Mouse (Mus musculus): ENCODE measurements around the gene Tmem170b. TPM values are rescaled to one million over a fixed set of nuclear protein-coding genes. Genes with fewer than 3 reads are reported as not detected.

Tmem170b gene
- polyA plus RNA-seq, 1 experiment: 1.1 TPM

GRCm38 (mm10) chr13:41581058-41581457 lies 24.6 kb upstream of the Tmem170b start:
- H3K4me2 ChIP-seq (ENCODE audit: low read depth): no peak overlapping the region
- no peaks in the 10 kb centered on the region for H3K79me2 ChIP-seq (ENCODE audit: control insufficient read depth, insufficient read depth)
- no peak overlapping the region for H3K4me3 ChIP-seq
- TF ChIP-seq USF1 (IDR thresholded peaks at IDR 0.05; ENCODE audit: low read depth) (no peak), REST (IDR thresholded peaks at IDR 0.05; ENCODE audit: insufficient read depth, insufficient read length) (no peak), MAX (IDR thresholded peaks at IDR 0.05; ENCODE audit: low read depth) (no peak)
- H3K36me3 ChIP-seq (ENCODE audit: control insufficient read depth, insufficient read depth): no peaks in the 10 kb centered on the region
- H3K27me3 ChIP-seq (ENCODE audit: control insufficient read depth, insufficient read depth, insufficient read length): no peaks in the 10 kb centered on the region
- H3ac ChIP-seq (ENCODE audit: control insufficient read depth, insufficient read length): no peak overlapping the region

- H3K36me3 ChIP-seq (ENCODE audit: control insufficient read depth, insufficient read depth): no peaks in the 10 kb centered on the region
- H3K4me2 ChIP-seq (ENCODE audit: low read depth): peak overlapping the region; percentile 63
- no peak overlapping the region for H3K4me3 ChIP-seq
- TF ChIP-seq MYOD1 (IDR thresholded peaks at IDR 0.05; ENCODE audit: control insufficient read depth in 1 of 3, insufficient read length in 2 of 3, low read depth in 2 of 3) (no peak), USF1 (IDR thresholded peaks at IDR 0.05; ENCODE audit: low read depth) (no peak), CEBPB (IDR thresholded peaks at IDR 0.05; ENCODE audit: insufficient read depth, poor library complexity, severe bottlenecking) (no peak), E2F4 (IDR thresholded peaks at IDR 0.05; ENCODE audit: insufficient read depth) (no peak), TCF12 (IDR thresholded peaks at IDR 0.05; ENCODE audit: insufficient read depth, poor library complexity, severe bottlenecking) (no peak), TCF3 (IDR thresholded peaks at IDR 0.05; ENCODE audit: insufficient read length, low read depth) (no peak), POLR2AphosphoS2 (IDR thresholded peaks at IDR 0.05; ENCODE audit: insufficient read length, low read depth) (no peak)
- H3ac ChIP-seq (ENCODE audit: control insufficient read depth, insufficient read length): no peak overlapping the region
- no peaks in the 10 kb centered on the region for H3K27me3 ChIP-seq (ENCODE audit: control insufficient read depth, insufficient read depth, insufficient read length)
- no peaks in the 10 kb centered on the region for H3K79me2 ChIP-seq (ENCODE audit: control insufficient read depth, insufficient read depth)
Observed at GRCm38 (mm10) chr13:41583666-41584357, 21.9 kb upstream of the Tmem170b start.

GRCm38 (mm10) chr13:41584358-41584680 lies 21.4 kb upstream of the Tmem170b start:
- H3K36me3 ChIP-seq (ENCODE audit: control insufficient read depth, insufficient read depth): no peaks in the 10 kb centered on the region
- H3K4me2 ChIP-seq (ENCODE audit: low read depth): no peak overlapping the region
- no peaks in the 10 kb centered on the region for H3K79me2 ChIP-seq (ENCODE audit: control insufficient read depth, insufficient read depth)
- H3ac ChIP-seq (ENCODE audit: control insufficient read depth, insufficient read length): no peak overlapping the region
- H3K27me3 ChIP-seq (ENCODE audit: control insufficient read depth, insufficient read depth, insufficient read length): no peaks in the 10 kb centered on the region
- H3K4me3 ChIP-seq: no peak overlapping the region
- TF ChIP-seq POLR2A (IDR thresholded peaks at IDR 0.05; ENCODE audit: insufficient read length, low read depth): no peak
- no peak for TF ChIP-seq TCF12 (IDR thresholded peaks at IDR 0.05; ENCODE audit: insufficient read depth, poor library complexity, severe bottlenecking)
- no peak for TF ChIP-seq REST (IDR thresholded peaks at IDR 0.05; ENCODE audit: insufficient read depth, insufficient read length)
- no peak for TF ChIP-seq MAX (IDR thresholded peaks at IDR 0.05; ENCODE audit: low read depth)
- no peak for TF ChIP-seq MYOD1 (IDR thresholded peaks at IDR 0.05; ENCODE audit: control insufficient read depth in 1 of 3, insufficient read length in 2 of 3, low read depth in 2 of 3)
- TF ChIP-seq CEBPB (IDR thresholded peaks at IDR 0.05; ENCODE audit: insufficient read depth, poor library complexity, severe bottlenecking): no peak
- no peak for TF ChIP-seq POLR2AphosphoS2 (IDR thresholded peaks at IDR 0.05; ENCODE audit: insufficient read length, low read depth)

GRCm38 (mm10) chr13:41584896-41585295 lies 20.8 kb upstream of the Tmem170b start:
- no peaks in the 10 kb centered on the region for H3K27me3 ChIP-seq (ENCODE audit: control insufficient read depth, insufficient read depth, insufficient read length)

GRCm38 (mm10) chr13:41596678-41597077 lies 9.0 kb upstream of the Tmem170b start:
- Histone ChIP-seq H3K79me2 (ENCODE audit: control insufficient read depth, insufficient read depth) (no peaks in the 10 kb centered on the region), H3K4me2 (ENCODE audit: low read depth) (no peak overlapping the region), H3K36me3 (ENCODE audit: control insufficient read depth, insufficient read depth) (no peaks in the 10 kb centered on the region), H3ac (ENCODE audit: control insufficient read depth, insufficient read length) (no peak overlapping the region), H3K27me3 (ENCODE audit: control insufficient read depth, insufficient read depth, insufficient read length) (no peaks in the 10 kb centered on the region), H3K4me3 (no peak overlapping the region)
- TF ChIP-seq TCF12 (IDR thresholded peaks at IDR 0.05; ENCODE audit: insufficient read depth, poor library complexity, severe bottlenecking) (no peak), MYOG (IDR thresholded peaks at IDR 0.05; ENCODE audit: control insufficient read depth in 1 of 3, insufficient read depth in 1 of 3, insufficient read length in 2 of 3, low read depth in 2 of 3) (no peak), MYOD1 (IDR thresholded peaks at IDR 0.05; ENCODE audit: control insufficient read depth in 1 of 3, insufficient read length in 2 of 3, low read depth in 2 of 3) (no peak), E2F4 (IDR thresholded peaks at IDR 0.05; ENCODE audit: insufficient read depth) (no peak), REST (IDR thresholded peaks at IDR 0.05; ENCODE audit: insufficient read depth, insufficient read length) (no peak), MAX (IDR thresholded peaks at IDR 0.05; ENCODE audit: low read depth) (no peak), USF1 (IDR thresholded peaks at IDR 0.05; ENCODE audit: low read depth) (no peak), SRF (IDR thresholded peaks at IDR 0.05; ENCODE audit: control insufficient read depth, insufficient read length, low read depth) (no peak), POLR2A (IDR thresholded peaks at IDR 0.05; ENCODE audit: insufficient read length, low read depth) (no peak), POLR2AphosphoS2 (IDR thresholded peaks at IDR 0.05; ENCODE audit: insufficient read length, low read depth) (no peak), TCF3 (IDR thresholded peaks at IDR 0.05; ENCODE audit: insufficient read length, low read depth) (no peak), CEBPB (IDR thresholded peaks at IDR 0.05; ENCODE audit: insufficient read depth, poor library complexity, severe bottlenecking) (no peak)

More at GRCm38 (mm10) chr13:41584896-41585295, 20.8 kb upstream of the Tmem170b start:
- TF ChIP-seq MAX (IDR thresholded peaks at IDR 0.05; ENCODE audit: low read depth) (no peak), MYOD1 (IDR thresholded peaks at IDR 0.05; ENCODE audit: control insufficient read depth in 1 of 3, insufficient read length in 2 of 3, low read depth in 2 of 3) (no peak), REST (IDR thresholded peaks at IDR 0.05; ENCODE audit: insufficient read depth, insufficient read length) (no peak), TCF3 (IDR thresholded peaks at IDR 0.05; ENCODE audit: insufficient read length, low read depth) (no peak), POLR2A (IDR thresholded peaks at IDR 0.05; ENCODE audit: insufficient read length, low read depth) (no peak), MYOG (IDR thresholded peaks at IDR 0.05; ENCODE audit: control insufficient read depth in 1 of 3, insufficient read depth in 1 of 3, insufficient read length in 2 of 3, low read depth in 2 of 3) (no peak), USF1 (IDR thresholded peaks at IDR 0.05; ENCODE audit: low read depth) (no peak), POLR2AphosphoS2 (IDR thresholded peaks at IDR 0.05; ENCODE audit: insufficient read length, low read depth) (no peak), SRF (IDR thresholded peaks at IDR 0.05; ENCODE audit: control insufficient read depth, insufficient read length, low read depth) (no peak)
- H3ac ChIP-seq (ENCODE audit: control insufficient read depth, insufficient read length): no peak overlapping the region
- no peaks in the 10 kb centered on the region for H3K36me3 ChIP-seq (ENCODE audit: control insufficient read depth, insufficient read depth)
- H3K4me3 ChIP-seq: no peak overlapping the region
- H3K4me2 ChIP-seq (ENCODE audit: low read depth): no peak overlapping the region
- H3K79me2 ChIP-seq (ENCODE audit: control insufficient read depth, insufficient read depth): no peaks in the 10 kb centered on the region
